Mouse (Mus musculus): ENCODE results near the gene Tfeb. TPM values are rescaled to one million over a fixed set of nuclear protein-coding genes. Genes with fewer than 3 reads are reported as not detected.
A peak's percentile ranks its signal among the peaks of the same experiment; 100 is the strongest.

Tfeb gene
- polyA plus RNA-seq, 1 experiment from 2014 or later, result 17.8 TPM

DNA sequence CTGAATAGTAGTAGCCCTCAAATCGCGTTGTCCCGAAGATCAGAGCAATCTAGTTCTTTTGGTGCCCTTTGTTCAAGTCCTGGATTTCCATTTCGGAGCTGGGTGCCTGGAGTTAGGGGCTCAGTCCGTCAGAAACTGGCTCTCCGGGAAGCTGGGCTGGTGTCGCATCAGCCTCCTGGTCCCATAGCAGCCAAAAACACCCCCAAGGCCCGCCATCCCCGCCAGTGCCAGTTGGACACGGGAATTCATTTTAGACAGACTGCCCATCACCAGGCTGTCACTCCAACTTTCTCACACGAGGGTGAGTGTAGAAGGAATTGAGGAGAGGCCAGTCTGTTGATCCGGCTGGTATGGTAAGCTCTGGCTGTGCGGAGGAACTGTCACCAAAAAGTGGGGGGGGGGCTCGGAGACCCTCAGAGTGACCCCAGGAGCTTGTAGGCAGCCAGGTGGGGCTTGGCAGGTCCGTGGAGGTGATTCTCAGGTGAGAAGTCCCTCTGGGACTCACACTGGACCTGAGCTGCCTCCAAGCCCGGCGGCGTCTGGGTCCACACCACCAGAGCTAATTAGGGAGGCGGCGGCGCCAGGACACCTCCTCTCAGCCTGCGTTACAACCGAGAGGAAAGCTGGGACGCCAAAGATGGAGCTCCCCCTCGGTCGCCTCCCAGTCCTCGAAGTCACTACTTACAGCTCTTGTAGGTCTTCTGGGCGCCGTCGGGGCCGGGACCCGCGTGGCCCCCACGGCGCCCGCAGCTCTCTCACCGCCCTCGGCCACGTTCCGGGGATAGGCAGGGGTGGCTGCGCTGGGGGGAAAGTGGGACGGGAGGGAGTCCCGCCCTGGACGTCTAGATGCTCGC, 97.0 kb downstream of the Tfeb start:
- ATAC-seq (no peak), DNase-seq (ENCODE audit: low spot score) (peak; percentile 36)
- Histone ChIP-seq H3K27ac (ENCODE audit: low read length) (peak overlapping the region; percentile 66), H3K4me3 (ENCODE audit: low read depth, low read length) (peak overlapping the region; percentile 66), H3K9me3 (ENCODE audit: low read length) (no peaks in the 10 kb centered on the region), H3K4me2 (replicated peaks; ENCODE audit: low read depth, low read length) (peak overlapping the region; percentile 93), H3K36me3 (ENCODE audit: insufficient read depth, low read length) (no peaks in the 10 kb centered on the region), H3K4me1 (ENCODE audit: insufficient read depth, low read depth, low read length) (peaks cover 12% of the 10 kb centered on the region; the same call in 1 of the 2 replicates), H3K27me3 (replicated peaks; ENCODE audit: insufficient read depth, low read length) (no peaks in the 10 kb centered on the region), H3K9ac (replicated peaks; ENCODE audit: low read depth) (peak overlapping the region; percentile 32; the same call in 1 of the 2 replicates)
- no peak for TF ChIP-seq EP300 (IDR thresholded peaks at IDR 0.05)
- no peak for TF ChIP-seq CTCF (IDR thresholded peaks at IDR 0.05)
- under 1% methylated on average over 41 of the region's 45 CpGs for WGBS

- DNase-seq (ENCODE audit: low spot score) (peak; percentile 80), ATAC-seq (peak; percentile 58)
- WGBS, result 6% methylated on average over 12 of the region's 18 CpGs
- H3K27ac ChIP-seq (ENCODE audit: low read length), result peak within 1 kb of the TSS; percentile 66
- no peaks in the 10 kb centered on the region for H3K27me3 ChIP-seq (replicated peaks; ENCODE audit: insufficient read depth, low read length)
- no peak for TF ChIP-seq EP300 (IDR thresholded peaks at IDR 0.05)
- no peak for TF ChIP-seq CTCF (IDR thresholded peaks at IDR 0.05)
- no peaks in the 10 kb centered on the region for H3K9me3 ChIP-seq (ENCODE audit: low read length)
- no peaks in the 10 kb centered on the region for H3K36me3 ChIP-seq (ENCODE audit: insufficient read depth, low read length)
- peak within 1 kb of the TSS; percentile 93 for H3K4me2 ChIP-seq (replicated peaks; ENCODE audit: low read depth, low read length)
- peaks cover 12% of the 10 kb centered on the region; the same call in 1 of the 2 replicates for H3K4me1 ChIP-seq (ENCODE audit: insufficient read depth, low read depth, low read length)
- H3K9ac ChIP-seq (replicated peaks; ENCODE audit: low read depth), result peak within 1 kb of the TSS; percentile 32; the same call in 1 of the 2 replicates
- peak within 1 kb of the TSS; percentile 66 for H3K4me3 ChIP-seq (ENCODE audit: low read depth, low read length)
These were observed 97.6 kb downstream of the Tfeb start, which contains the start of gene Mdfi for GRCm38 (mm10) chr17:47834482-47834767. TSS of gene Mdfi (minus strand) at chr17:47834691.

DNA sequence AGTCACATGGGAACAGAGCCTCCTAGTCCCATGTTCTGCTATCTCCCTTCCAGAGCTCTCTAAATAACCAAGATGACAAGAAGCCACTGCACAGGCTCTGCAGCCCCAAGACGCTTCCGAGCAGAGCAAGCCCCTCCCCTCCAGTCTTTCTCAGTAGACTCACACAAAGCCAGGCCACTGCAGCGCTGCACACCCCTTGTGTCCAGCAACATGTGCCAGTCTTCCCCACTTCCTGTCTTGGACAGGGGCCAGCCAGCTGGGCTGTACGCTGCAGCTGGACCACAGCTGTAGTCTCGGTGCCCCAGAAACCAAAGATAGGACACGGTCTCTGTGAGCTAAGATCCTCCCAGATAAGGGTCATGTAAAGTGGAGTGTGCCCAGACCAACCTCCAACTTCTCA, 101.0 kb downstream of the Tfeb start:
- Histone ChIP-seq H3K4me1 (ENCODE audit: insufficient read depth, low read depth, low read length) (peaks cover 12% of the 10 kb centered on the region; the same call in 1 of the 2 replicates), H3K9me3 (ENCODE audit: low read length) (no peaks in the 10 kb centered on the region), H3K4me3 (ENCODE audit: low read depth, low read length) (no peak overlapping the region), H3K9ac (replicated peaks; ENCODE audit: low read depth) (no peak overlapping the region), H3K4me2 (replicated peaks; ENCODE audit: low read depth, low read length) (no peak overlapping the region), H3K27ac (ENCODE audit: low read length) (no peak overlapping the region; the same call in 1 of the 2 replicates), H3K36me3 (ENCODE audit: insufficient read depth, low read length) (no peaks in the 10 kb centered on the region), H3K27me3 (replicated peaks; ENCODE audit: insufficient read depth, low read length) (no peaks in the 10 kb centered on the region)
- TF ChIP-seq CTCF (IDR thresholded peaks at IDR 0.05), result no peak
- TF ChIP-seq EP300 (IDR thresholded peaks at IDR 0.05), result no peak
- ATAC-seq (peak; percentile 19; the same call in 1 of the 2 replicates), DNase-seq (ENCODE audit: low spot score) (peak; percentile 58)
- 12% methylated on average over 6 of the region's 6 CpGs for WGBS

- Histone ChIP-seq H3K4me3 (ENCODE audit: low read depth, low read length) (no peak overlapping the region), H3K4me1 (ENCODE audit: insufficient read depth, low read depth, low read length) (peaks cover 3% of the 10 kb centered on the region; the same call in 1 of the 2 replicates), H3K4me2 (replicated peaks; ENCODE audit: low read depth, low read length) (no peak overlapping the region), H3K36me3 (ENCODE audit: insufficient read depth, low read length) (no peaks in the 10 kb centered on the region), H3K27ac (ENCODE audit: low read length) (no peak overlapping the region), H3K9ac (replicated peaks; ENCODE audit: low read depth) (no peak overlapping the region), H3K9me3 (ENCODE audit: low read length) (no peaks in the 10 kb centered on the region), H3K27me3 (replicated peaks; ENCODE audit: insufficient read depth, low read length) (no peaks in the 10 kb centered on the region)
- TF ChIP-seq EP300 (IDR thresholded peaks at IDR 0.05), result no peak
- no peak for TF ChIP-seq CTCF (IDR thresholded peaks at IDR 0.05)
- no peak for ATAC-seq
- DNase-seq (ENCODE audit: low spot score), result no peak
- 84% methylated on average over 8 of the region's 8 CpGs for WGBS
These were observed 104.7 kb downstream of the Tfeb start for GRCm38 (mm10) chr17:47841521-47841920.

Other genes with a start within 250 kb of the Tfeb start
- 16.0 and 22.4 TPM in 2 replicates for gene Taf8, start 234.7 kb upstream of the Tfeb start, polyA plus RNA-seq (2015; fragmentation: Nextera tagmentation; extraction: Ambion mirVana)
- gene Ccnd3, start 232.0 kb upstream of the Tfeb start, polyA plus RNA-seq (2015; fragmentation: Nextera tagmentation; extraction: Ambion mirVana), result 195 and 214 TPM in 2 replicates
- gene Bysl, start 125.5 kb upstream of the Tfeb start, polyA plus RNA-seq (2015; fragmentation: Nextera tagmentation; extraction: Ambion mirVana), result 9.9 and 10.4 TPM in 2 replicates
- gene Med20, start 125.4 kb upstream of the Tfeb start, polyA plus RNA-seq (2015; fragmentation: Nextera tagmentation; extraction: Ambion mirVana), result 31.6 and 32.8 TPM in 2 replicates
- gene Gm20517, start 125.4 kb upstream of the Tfeb start, polyA plus RNA-seq (2015; fragmentation: Nextera tagmentation; extraction: Ambion mirVana), result 0.64 and 1.4 TPM in 2 replicates
- 3.3 and 4.1 TPM in 2 replicates for gene Usp49, start 106.3 kb upstream of the Tfeb start, polyA plus RNA-seq (2015; fragmentation: Nextera tagmentation; extraction: Ambion mirVana)
- 303 and 324 TPM in 2 replicates for gene Tomm6, start 48.6 kb upstream of the Tfeb start, polyA plus RNA-seq (2015; fragmentation: Nextera tagmentation; extraction: Ambion mirVana)
- 4.1 TPM in 2 replicates for gene Frs3, start 48.0 kb upstream of the Tfeb start, polyA plus RNA-seq (2015; fragmentation: Nextera tagmentation; extraction: Ambion mirVana)
- 0.18 and 0.42 TPM in 2 replicates for gene Gm21981, start 42.6 kb upstream of the Tfeb start, polyA plus RNA-seq (2015; fragmentation: Nextera tagmentation; extraction: Ambion mirVana)
- 0.94 and 1.9 TPM in 2 replicates for gene Prickle4, start 42.3 kb upstream of the Tfeb start, polyA plus RNA-seq (2015; fragmentation: Nextera tagmentation; extraction: Ambion mirVana)
- 22.6 and 25.4 TPM in 2 replicates for gene Pgc, start 10.2 kb upstream of the Tfeb start, polyA plus RNA-seq (2015; fragmentation: Nextera tagmentation; extraction: Ambion mirVana)
- 8.3 and 9.3 TPM in 2 replicates for gene Mdfi, start 97.7 kb downstream of the Tfeb start, polyA plus RNA-seq (2015; fragmentation: Nextera tagmentation; extraction: Ambion mirVana)
- gene Foxp4, start 187.6 kb downstream of the Tfeb start, polyA plus RNA-seq (2015; fragmentation: Nextera tagmentation; extraction: Ambion mirVana), result 10.2 and 14.3 TPM in 2 replicates

Measured in lung, postnatal 0 days (tissue).